In the genomic region with DNA sequence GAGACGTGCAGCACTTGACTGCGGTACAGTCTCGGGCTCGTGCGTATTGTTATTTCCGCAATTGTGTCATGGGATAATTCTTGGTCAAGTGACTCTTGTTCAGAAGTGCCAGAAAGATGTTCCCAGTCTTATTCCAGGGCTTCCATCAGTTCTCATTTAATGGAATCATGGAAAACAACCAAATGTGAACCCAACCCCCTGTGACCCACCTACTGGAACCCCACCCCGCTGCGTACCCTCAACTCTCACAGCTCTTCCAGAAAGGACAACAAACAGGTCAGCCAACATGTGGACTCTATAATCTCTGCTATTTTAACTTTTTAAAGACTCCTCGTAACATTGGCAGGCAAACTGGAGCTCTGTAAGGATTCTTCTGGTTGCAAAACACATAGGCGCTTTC, we compare ENCODE assay signal across 21 mouse cellular contexts.
"Had no signal": no experiment of that assay in that cellular context is flagged by ENCODE, and none has a peak within 500 bp of the region (broad histone marks: within the 10 kb centered on the region; RNA-seq: fewer than 3 reads in every experiment).

No protein-coding gene starts in this region.

- H3K27ac ChIP-seq: layer of hippocampus, adult 2 months; limb, embryonic 15.5 days; liver, embryonic 14.5 days; lung, embryonic 15.5 days; midbrain, embryonic 12.5 days; midbrain, embryonic 15.5 days had no signal

- DNase-seq: kidney, adult 18-20 months; kidney, adult 9 months; kidney, postnatal 14 days; kidney, postnatal 4 days; layer of hippocampus, adult 9-11 months; liver, postnatal 0 days; lung, postnatal 14 days; lung, postnatal 4 days; right cerebral cortex, adult 18-20 months; right cerebral cortex, postnatal 14 days; right cerebral cortex, postnatal 4 days; thymus, adult 18-20 months; thymus, postnatal 36 days had no signal

- H3K4me2 ChIP-seq: limb, embryonic 15.5 days; liver, embryonic 11.5 days; lung, embryonic 15.5 days; midbrain, embryonic 12.5 days; midbrain, embryonic 15.5 days had no signal

- H3K27me3 ChIP-seq: limb, embryonic 15.5 days; lung, embryonic 15.5 days; midbrain, embryonic 12.5 days; midbrain, embryonic 15.5 days had no signal

- H3K9me3 ChIP-seq: limb, embryonic 15.5 days; lung, embryonic 15.5 days; midbrain, embryonic 12.5 days; midbrain, embryonic 15.5 days had no signal

- ATAC-seq: liver, postnatal 0 days; midbrain, embryonic 15.5 days had no signal

- H3K36me3 ChIP-seq: limb, embryonic 15.5 days; lung, embryonic 15.5 days; midbrain, embryonic 12.5 days; midbrain, embryonic 15.5 days had no signal

- H3K4me1 ChIP-seq: midbrain, embryonic 12.5 days; midbrain, embryonic 15.5 days had no signal

- H3K4me3 ChIP-seq: layer of hippocampus, adult 2 months; limb, embryonic 15.5 days; lung, embryonic 15.5 days; midbrain, embryonic 12.5 days; midbrain, embryonic 15.5 days; myocyte had no signal

- H3K9ac ChIP-seq: limb, embryonic 15.5 days; liver, embryonic 14.5 days; liver, postnatal 0 days; lung, embryonic 15.5 days; midbrain, embryonic 12.5 days; midbrain, embryonic 15.5 days had no signal
